Mouse (Mus musculus): ENCODE results near the gene Mpv17.

Mpv17 gene

DNA sequence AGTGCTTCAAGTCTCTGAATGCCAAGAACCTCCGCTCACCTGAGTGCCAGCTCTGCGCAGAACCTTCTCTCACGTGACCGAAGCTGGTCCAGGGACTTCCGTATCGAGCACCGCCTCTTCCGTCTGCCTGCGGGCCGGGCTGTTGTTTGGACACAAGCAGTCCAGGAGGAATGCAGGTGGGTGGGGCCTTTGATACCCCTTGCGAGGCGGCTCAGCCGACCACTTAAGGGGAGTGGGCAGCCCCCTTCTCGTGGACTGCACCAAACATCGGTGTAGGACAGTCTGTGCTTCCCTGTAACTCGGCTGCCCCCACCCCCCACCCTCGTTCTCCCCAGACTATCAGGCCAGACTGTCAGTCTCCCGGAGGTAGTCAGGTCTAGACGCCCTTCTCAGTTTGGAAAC is at the start of gene Mpv17:
Gene Mpv17, minus strand, starts transcription at position 100 of the 402 bp plus-strand sequence.
- DNase-seq, result peak; percentile 89

DNA sequence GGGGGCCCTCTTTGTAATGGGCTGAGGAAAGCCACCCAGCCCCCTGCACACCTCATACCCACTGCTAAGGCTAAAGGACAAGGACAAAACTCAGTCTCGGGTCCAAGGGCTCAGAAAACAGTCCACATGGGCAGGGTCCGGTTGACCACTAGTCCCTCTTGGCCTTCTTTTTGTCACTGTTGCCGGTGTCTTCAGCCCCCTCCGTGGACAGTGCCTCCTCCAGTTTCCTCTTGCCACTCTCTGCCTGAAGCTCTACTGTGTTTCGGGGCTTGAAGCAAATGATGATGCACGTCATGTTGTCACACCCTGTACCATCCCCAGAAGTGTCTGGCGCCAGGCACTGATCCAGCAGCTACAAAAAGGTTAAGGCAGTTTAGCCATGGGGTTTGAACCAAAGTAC is 48.9 kb upstream of the Mpv17 start:
- no peak for DNase-seq

DNA sequence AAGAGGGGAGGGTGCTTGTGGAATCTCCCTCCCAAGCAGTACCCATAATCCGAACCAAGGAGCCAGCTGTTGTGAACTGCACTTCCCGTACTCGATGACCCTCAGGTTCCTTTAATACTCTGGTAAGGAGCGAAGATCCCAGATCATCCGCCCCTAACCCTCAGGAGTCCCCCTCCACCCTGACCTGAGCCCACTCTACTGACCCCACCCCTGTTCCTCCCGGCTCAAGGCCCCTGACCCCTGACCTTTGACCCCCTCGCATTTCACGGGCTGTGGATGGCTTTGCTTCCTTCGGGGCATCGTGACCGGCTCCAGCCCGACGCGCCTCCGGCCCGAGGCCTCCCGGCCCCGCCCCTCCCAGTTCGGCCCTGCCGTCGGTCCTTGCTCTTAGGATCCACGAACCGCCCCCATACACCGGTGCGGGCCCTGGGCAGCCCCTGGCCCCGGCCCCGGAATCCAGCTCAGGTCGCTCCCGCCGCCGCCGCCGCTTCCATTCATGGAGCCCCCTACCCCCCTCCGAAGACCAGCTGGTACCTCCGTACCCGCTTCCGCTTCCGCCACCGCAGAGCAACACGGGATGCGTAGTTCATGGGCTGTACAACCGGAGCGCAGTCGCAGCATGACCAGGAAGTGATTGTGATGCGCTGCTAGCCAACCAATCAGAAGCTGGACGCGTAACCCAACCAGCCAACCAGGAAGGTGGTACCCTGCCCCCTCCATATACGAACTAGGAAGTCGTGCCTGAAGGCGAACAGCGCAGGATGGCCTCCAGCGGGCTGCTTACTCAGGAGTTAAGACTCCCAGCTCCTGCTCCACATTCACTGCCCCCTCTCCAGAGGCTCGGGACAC is 47.9 kb upstream of the Mpv17 start, which contains the start of gene Zfp513:
Gene Zfp513, minus strand, starts transcription at position 562 of the 849 bp plus-strand sequence.
- peak; percentile 94 for DNase-seq

DNA sequence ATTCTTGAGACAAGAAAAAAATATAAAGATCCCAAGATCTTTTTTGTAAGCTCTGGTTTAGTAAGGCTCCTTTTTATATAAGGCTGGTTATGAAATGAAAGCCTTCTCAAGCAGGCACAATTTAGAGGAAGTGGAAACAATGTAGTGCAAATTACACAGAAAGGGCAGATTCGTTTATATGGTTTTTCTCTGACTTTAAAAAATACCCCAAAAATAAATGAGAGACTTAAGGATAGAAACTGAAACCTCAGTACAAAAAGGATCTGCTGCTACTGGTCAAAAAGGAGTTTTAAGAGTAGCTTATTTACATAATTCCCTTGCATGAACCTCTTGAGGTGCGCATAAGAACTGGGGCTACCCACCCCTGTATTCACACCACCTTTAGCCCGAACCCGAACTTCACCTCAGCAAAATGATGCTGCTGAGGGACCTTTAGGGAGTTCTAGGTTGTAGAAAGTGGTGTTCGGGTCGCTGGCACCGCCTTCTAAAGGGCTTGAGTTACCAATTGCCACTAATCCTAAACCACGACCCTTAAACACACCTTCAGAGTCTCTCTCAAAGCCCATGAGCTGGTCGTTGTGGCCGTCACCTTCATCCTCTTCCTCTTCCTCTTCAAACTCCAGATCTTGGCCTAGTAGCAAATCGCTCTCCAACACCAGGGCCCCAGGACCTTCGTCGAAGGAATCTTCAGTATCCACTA is 47.1 kb upstream of the Mpv17 start:
- no peak for DNase-seq

DNA sequence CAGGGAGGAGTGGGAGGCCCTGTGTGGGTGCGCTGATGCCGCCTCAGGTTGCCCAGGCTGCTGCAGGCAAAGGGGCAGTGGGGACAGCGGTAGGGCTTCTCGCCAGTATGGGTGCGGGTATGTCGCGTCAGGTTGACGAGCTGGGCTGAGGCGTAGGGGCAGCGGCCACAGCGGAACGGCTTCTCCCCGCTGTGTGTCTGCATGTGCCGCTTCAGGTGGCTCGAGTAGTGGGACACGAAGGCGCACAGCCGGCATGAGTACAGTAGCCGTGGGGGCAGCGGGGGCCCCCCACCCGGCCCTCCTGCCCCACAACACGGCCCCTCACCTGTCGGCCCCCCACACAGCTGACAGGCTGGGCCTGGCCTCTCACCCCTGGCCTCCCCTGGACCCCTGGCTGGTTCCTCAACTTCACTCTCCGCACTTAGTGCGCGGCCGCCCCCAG is 46.3 kb upstream of the Mpv17 start:
- no peak for DNase-seq

DNA sequence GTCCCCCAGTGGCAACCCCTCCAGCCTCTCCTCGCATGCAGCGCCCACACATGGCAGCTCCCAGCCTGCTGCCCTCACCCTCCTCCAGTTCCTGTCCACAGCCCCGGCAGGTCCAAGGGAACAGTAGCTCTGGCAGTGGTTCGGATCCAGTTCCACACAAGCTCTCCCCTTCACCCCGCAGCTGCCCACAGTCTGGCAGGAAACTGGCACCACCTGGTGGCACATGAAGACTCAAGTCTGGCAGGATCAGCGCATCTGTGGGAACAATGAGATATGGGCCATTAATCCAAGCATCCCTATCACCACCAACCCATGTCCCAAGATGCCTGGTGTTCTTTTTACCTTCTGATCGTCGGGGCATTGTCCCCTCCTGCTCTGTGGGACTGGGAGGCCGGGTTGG is 45.8 kb upstream of the Mpv17 start:
- no peak for DNase-seq

DNA sequence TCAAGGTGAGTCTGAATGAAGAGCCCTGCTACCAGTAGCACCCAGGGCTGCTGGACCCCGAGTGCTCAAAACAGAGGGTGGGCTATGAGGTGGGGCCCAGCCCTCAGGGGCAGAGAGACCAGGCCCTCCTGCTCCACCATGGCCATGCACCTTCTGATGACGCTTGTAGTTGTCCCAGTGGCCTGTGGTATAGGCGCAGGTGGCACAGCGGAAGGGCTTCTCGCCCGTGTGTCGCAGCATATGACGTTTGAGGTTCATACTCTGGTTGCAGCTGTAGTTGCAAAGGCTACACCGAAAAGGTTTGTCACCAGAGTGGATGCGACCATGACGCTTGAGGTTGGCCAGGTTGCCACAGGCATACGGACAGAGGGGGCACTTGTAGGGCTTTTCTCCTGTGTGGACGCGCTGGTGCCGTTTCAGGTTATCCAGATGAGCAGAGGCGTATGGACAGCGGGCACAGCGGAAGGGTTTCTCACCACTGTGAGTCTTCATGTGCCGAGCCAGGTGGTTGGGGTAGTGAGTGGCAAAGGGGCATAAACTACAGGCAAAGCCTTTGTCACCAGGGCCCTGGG is 45.4 kb upstream of the Mpv17 start:
- no peak for DNase-seq

DNA sequence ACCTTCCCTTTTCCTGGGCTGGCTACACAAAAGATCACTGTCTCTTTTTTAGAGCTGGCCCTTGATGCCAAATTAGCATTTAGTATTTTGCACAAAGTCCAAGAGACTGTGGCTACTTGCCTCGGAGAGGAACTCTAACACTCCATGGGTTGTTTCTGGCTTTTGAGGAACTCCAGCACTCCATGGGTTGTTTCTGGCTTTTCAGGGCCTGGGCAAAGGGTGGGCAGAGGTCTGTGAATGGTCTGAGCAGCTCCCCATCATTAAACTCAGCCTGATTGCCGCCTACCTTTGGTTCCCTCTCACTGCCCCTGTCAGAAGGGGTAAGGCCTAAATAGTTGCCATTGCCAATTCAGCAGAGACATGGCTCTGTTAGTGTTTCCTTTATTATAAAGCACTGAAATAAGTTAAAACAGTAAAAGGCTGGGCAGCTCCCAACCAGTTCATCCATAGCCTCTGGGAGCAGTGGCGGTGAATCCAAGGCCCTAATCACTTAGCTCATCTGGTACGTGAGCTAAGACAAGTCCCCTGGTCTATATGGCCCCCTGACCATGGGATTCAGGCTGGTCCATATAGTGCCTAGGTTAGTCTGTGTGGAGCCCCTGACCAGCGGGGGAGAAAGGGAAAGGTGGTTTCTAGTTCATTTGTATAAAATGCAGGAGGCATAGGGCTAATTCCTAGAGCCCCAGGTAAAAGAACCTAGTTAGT is 44.7 kb upstream of the Mpv17 start:
- DNase-seq, result no peak

DNA sequence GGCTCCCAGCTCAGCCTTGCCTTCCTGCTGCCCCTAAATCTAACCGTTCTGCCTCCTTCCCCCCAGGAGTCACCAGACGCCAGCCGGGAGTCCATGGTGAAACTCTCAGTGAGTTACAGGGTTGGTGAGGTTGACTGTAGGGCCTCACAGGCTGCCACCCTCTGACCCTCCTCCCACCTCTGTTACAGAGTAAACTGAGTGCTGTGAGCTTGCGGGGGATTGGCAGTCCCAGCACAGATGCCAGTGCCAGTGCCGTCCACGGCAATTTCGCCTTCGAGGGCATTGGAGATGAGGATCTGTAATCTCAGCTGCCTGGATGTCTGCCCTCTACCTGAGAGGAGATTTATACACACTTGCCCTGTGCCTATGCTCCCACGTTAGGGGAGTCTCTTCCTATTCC is 44.1 kb upstream of the Mpv17 start:
- no peak for DNase-seq

DNA sequence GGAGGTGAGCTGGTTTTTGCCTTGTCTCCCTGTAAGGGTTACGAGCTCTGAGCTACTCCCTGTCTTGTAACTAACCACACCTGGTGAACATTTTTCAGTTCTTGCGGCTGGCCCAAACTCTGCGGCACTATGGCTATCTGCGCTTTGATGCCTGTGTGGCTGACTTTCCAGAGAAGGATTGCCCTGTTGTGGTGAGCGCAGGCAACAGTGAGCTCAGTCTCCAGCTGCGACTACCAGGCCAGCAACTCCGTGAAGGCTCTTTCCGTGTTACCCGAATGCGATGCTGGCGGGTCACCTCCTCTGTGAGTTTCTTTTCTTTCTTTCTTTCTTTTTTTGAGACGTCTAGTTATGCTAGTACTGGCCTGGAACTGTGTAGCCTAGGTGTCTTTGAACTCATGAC is 43.0 kb upstream of the Mpv17 start:
- DNase-seq, result no peak

DNA sequence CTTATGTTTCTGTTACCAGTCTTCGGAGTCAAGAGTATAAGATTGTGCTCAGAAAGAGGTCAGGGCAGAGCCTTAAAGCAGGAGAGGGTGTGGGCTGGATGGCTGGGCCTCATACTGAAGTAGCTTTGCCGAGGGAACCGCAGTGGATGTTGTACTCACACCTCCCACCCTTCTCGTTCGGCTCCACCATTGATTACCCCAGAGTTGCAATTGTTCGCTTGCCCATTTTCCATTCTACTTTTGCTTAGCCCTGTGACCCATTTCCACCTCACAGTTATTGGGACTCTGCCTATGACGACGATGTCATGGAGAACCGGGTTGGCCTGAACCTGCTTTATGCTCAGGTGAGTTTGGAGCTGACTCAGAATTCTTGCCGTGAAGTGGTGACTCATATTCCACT is 42.2 kb upstream of the Mpv17 start:
- no peak for DNase-seq

DNA sequence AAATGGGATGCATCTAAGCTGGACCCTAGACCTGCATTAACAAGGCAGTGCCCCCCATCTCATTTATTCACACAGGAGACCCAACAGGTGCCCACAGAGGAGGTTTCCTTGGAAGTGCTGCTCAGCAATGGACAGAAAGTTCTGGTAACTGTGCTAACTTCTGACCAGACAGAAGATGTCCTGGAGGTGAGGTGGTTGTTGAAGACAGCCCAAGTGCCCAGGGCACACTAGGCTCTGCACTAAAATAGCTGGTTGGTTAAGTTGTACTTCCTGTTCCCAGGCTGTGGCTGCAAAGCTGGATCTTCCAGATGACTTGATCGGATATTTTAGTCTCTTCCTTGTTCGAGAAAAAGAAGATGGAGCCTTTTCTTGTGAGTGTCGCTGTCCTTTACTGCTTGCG is 41.6 kb upstream of the Mpv17 start:
- DNase-seq, result no peak

DNA sequence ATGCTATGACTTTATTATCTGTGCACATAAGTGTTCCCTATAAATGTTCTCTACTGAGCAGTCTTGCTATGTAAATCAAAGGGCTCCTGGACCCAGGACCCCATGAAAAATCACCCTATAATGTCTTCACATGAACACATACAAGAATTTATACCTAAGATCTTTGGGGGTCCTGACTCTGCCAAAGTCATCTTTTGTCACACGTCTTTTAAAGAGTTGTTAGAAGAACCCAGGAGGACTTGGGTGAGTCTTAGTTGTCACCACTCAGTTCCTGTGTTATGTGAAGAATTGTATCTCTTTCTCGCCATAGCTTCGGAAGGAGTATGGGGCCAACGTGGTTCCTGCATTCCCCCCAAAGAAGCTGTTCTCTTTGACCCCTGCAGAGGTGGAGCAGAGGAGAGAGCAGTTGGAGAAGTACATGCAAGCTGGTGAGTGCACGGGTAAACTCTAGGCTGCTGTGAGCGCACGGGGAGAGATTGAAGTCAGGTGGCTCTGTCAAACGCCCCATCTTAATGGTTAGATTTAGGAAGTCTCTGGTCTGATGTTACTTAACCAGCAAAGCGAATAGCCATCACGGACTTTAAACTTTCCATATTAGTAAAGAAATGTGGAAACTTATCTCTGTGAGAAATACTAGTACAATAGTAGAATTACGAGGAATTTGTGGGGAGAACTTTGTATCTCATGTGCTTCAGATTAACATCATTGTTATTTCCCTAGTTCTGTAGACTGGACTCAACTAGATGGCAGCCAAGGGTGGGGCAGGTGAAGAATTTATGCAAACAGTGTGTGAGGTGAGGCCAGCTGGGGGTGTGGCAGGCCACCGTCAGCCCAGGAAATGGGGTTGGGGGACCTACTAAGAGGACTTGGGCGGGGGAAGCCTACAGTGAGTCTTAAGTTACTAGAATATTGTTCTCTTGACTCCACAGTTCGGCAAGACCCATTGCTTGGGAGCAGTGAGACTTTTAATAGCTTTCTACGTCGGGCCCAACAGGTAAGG is 40.7 kb upstream of the Mpv17 start:
- no peak for DNase-seq

DNA sequence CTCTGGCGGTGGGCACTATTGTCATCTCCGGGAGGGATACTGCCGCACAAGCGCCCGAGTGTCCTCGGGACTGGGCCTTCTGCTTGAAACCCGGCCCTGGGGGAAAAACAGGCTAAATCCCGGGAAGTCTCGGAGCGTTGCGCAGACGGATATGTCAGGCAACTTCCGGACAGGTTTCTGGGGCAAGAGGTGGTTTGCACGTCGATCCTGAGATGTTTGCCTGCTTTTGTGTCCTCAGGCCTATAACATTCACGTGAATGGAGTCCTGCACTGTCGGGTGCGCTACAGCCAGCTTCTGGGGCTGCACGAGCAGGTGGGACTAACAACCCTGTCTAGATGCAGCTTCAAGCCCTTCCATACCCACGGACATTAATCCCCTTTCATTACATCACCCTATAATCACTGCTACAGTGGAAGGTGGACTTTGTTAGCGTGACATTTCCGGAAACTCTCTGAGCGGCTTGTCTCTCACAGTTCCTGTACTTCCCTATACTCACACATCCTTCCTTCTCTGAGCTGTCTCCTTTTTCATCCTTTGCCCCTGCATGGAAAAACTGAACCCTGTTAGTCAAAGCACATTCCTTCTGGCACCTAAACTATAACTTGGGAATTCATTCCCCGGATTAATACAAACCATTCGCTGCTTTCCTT is 39.7 kb upstream of the Mpv17 start:
- no peak for DNase-seq

DNA sequence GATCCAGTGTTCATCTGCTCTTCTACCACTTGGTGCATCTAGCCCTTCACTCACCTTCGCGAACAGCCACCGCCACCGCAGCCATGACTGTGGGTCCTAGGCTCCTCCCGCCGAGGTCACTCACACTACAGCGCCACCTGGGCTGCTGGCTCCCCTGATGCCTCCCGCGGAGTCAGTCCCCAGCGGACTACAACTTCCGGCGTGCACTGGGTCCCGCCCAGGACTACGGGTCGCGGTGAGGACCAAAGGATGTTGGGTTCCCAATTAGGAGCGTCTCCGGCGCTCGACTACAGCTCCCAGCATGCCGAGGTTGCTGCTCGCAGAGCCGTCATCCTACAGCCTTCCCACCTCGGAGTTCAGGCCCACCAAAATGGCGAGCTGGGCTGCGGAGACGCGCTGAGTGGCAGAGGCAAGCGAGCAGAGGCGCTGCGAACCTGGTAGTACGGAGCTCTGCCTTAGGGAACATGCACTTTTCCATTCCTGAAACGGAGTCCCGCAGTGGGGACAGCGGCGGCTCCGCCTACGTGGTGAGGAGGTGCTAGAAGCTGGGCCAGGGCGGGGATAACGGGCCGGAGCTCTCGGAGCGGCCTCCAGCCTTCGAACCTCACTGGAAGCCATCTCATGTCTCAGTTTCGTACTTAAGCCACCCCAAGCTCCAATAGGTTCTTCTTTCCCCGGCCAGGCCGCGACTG is 39.0 kb upstream of the Mpv17 start, which contains the start of the genes Snx17 and Eif2b4:
Gene Snx17, plus strand, starts transcription at position 289 of the 692 bp plus-strand sequence.
Gene Eif2b4, minus strand, starts transcription at position 492 of the 692 bp plus-strand sequence.
- peak; percentile 100 for DNase-seq

DNA sequence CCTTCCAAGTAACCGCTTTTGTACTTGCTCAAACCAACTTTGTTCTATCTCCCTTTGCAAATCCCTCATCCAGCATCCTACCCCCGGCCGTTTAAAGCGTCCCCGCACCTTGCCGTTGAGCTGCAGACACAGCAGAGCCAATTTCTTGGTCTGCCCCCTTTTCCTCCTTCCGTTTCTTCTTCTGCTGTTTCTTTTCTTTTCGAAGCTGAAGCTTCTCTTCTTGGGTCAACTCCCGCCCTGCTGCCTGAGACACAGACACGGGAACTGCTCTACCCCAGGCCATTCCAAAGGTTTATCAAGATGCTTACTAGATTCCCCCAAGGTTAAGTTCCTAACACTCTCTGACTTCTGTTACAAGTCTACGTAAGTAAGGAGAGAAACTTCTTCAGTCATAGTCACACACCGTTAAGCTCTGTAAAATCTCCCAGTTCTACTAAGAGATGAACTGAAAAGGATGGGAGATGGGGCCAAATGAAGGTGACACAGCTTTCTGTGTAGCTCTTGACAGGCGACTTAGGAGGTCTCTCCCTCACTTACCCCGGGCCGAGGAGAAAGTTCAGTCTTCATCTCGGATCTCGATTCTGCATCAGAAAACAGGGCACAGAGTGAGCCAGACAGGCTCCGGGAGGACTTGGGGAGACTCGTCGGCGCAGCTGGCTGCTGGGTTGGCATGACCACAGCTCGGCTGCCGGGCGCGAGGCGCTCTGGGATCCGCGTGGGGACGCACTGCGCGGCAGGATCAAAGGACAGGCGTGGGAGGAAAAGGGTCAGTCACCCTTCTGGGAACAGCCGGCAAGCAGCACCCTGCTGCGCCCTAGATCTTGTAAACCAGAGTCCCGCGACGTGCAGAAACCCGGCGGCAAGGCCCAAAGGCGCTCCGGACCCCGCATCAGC is 38.2 kb upstream of the Mpv17 start:
- DNase-seq, result no peak

DNA sequence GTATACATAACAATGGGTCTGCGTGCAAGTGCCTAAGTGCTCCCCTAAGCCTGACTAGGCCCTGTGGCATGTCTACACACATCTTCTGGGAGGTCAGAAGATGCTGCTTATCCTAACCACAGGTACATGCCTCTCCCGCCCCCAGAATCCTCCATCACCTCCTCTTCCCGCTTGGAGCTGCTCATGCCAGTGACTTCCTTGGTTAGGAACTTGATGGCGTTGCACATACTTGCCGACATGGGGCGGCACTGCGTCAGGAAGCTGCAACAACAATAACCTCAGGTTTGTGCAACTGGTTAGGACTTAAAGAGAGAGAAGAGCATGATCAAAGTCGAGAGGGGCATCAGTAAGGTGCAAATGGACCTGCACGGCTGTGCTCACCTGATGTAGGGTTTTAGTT is 36.1 kb upstream of the Mpv17 start:
- DNase-seq, result no peak

DNA sequence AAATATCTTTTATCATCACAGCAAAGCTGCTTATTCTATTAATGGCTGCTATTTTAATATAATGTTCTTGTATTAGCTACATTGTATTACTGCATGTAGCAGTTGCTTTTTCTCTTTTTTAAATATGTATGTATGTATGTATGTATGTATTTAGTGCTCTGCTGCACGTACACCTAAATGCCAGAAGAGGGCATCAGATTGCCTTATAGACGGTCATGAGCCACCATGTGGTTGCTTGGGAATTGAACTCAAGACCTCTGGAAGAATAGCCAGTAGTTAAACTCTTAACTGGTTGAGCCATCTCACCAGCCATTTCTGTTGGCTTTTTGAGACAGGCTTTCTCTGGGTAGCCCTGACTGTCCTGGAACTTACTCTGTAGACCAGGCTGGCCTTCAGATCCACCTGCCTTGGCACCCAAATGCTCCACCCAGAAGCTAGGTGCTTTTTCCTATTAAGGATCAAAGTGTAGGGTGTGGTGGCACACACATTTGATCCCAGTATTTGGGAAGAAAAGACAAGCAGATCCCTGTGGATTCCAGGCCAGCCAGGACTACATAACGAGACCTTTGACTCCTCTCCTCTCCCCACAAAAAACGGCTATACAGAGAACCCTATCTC is 34.3 kb upstream of the Mpv17 start:
- DNase-seq, result no peak

DNA sequence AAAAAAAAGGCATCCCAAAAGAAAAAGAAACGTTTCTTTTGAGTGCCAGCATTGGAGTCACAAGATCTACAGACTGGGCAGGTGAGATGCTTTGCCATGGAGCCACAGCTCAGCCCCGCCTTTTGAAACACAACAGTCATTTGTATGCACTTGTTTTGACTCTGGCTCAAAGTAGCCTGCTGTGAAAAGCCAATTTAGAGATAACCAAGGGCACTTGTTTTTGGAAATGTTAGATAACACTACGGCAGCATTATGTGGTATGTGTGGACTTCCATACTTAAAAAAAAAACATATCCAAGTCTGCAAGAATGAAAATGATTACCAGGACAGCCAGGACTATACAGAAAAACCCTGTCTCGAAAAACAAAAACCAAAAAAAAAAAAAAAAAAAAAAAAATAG is 29.6 kb upstream of the Mpv17 start:
- no peak for DNase-seq
